Mouse (Mus musculus) brain, embryonic 14.5 days (tissue): Measurements from ENCODE around the gene Clasp2.

Experiments used
- CTCF ChIP-seq: fragments of 200-500 bp; IDR thresholded peaks from 2 replicates; pipeline ENCODE4 v1.5.1; 2012; ENCODE audit warnings: inconsistent platforms, mild to moderate bottlenecking, moderate library complexity, borderline replicate concordance; ENCODE audit not compliant: insufficient read depth, insufficient read length; ENCODE audit errors: extremely low read depth
- POLR2A ChIP-seq: fragments of 200-500 bp; IDR thresholded peaks from 2 replicates; pipeline ENCODE4 v1.6.1; 2012; ENCODE audit warnings: mild to moderate bottlenecking, inconsistent platforms, borderline replicate concordance; ENCODE audit not compliant: poor library complexity, insufficient read depth, insufficient read length, severe bottlenecking; ENCODE audit errors: extremely low read depth

- no peak for TF ChIP-seq CTCF
- no peak for TF ChIP-seq POLR2A
Measured at GRCm38 (mm10) chr9:113802734-113803133, 61.5 kb downstream of the Clasp2 start.
